In the genomic region with DNA sequence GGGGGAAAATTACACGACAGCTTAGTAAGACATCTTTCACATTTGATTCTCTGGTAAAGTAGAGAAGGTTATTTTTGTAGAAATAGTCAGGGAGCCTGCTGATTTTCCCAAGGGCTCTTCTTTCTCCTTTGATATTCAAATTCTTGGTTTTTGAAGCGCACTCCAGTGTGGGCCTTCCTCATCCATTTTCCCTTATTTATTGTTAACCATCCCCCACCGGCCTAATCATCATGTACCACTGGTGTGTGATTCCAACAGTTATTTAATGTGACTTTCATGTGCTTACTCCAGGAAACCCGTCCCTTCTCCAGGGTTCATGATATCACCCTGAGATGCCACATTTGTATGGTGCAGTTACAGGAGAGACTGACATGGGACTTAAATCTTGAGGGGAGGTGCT, we compare ENCODE assay signal across 26 mouse cellular contexts.
DNase-seq lines count a peak whose midpoint lies in the region; ATAC-seq and TF ChIP-seq lines count a peak whose summit lies in the region.
"Had no signal": no experiment of that assay in that cellular context is flagged by ENCODE, and none has a peak within 500 bp of the region (broad histone marks: within the 10 kb centered on the region; RNA-seq: fewer than 3 reads in every experiment).

No protein-coding gene starts in this region.

- TF ChIP-seq POLR2A in thymus, adult 2 months (IDR thresholded peaks at IDR 0.05; ENCODE audit: control insufficient read depth, extremely low read depth, insufficient read depth, low read length, poor library complexity) = no peak

- H3K4me2 ChIP-seq in hindbrain, embryonic 12.5 days (replicated peaks) = no peak overlapping the region
- H3K4me2 ChIP-seq in hindbrain, postnatal 0 days (ENCODE audit: low read depth, low read length) = no peak overlapping the region
- no peak overlapping the region for H3K4me2 ChIP-seq in forebrain, embryonic 15.5 days (replicated peaks)
- H3K4me2 ChIP-seq in midbrain, embryonic 12.5 days (replicated peaks) = no peak overlapping the region
- H3K4me2 ChIP-seq: heart, embryonic 11.5 days; limb, embryonic 12.5 days; liver, embryonic 15.5 days; lung, embryonic 14.5 days; neural tube, embryonic 13.5 days; stomach, embryonic 15.5 days had no signal

- H3K27me3 ChIP-seq in hindbrain, embryonic 12.5 days = no peaks in the 10 kb centered on the region
- no peaks in the 10 kb centered on the region for H3K27me3 ChIP-seq in hindbrain, postnatal 0 days (ENCODE audit: insufficient read depth, low read length)
- H3K27me3 ChIP-seq in forebrain, embryonic 15.5 days = no peaks in the 10 kb centered on the region
- no peaks in the 10 kb centered on the region for H3K27me3 ChIP-seq in midbrain, embryonic 12.5 days
- no peaks in the 10 kb centered on the region for H3K27me3 ChIP-seq in thymus, adult 2 months (ENCODE audit: control insufficient read depth, insufficient read depth, low read length)
- H3K27me3 ChIP-seq: limb, embryonic 12.5 days; liver, embryonic 15.5 days; stomach, embryonic 15.5 days had no signal

- WGBS in hindbrain, embryonic 12.5 days = 26% methylated on average over 4 of the region's 4 CpGs
- 27% methylated on average over 4 of the region's 4 CpGs for WGBS in hindbrain, postnatal 0 days
- WGBS in forebrain, embryonic 15.5 days = 16% methylated on average over 4 of the region's 4 CpGs
- 24% methylated on average over 4 of the region's 4 CpGs for WGBS in midbrain, embryonic 12.5 days
- 87% methylated on average over 4 of the region's 4 CpGs for WGBS in thymus, adult 2 months

- no peak overlapping the region for H3K4me3 ChIP-seq in hindbrain, embryonic 12.5 days
- H3K4me3 ChIP-seq in hindbrain, postnatal 0 days (ENCODE audit: low read length) = no peak overlapping the region
- no peak overlapping the region for H3K4me3 ChIP-seq in forebrain, embryonic 15.5 days
- H3K4me3 ChIP-seq in midbrain, embryonic 12.5 days = no peak overlapping the region
- H3K4me3 ChIP-seq in thymus, adult 2 months (ENCODE audit: control insufficient read depth, insufficient read depth, low read length) = no peak overlapping the region
- H3K4me3 ChIP-seq: gastrocnemius, adult 2 months; left cerebral cortex, adult 2 months; limb, embryonic 12.5 days; liver, embryonic 15.5 days; neural tube, embryonic 13.5 days; stomach, embryonic 15.5 days had no signal

- H3K27ac ChIP-seq in hindbrain, embryonic 12.5 days = peak overlapping the region; percentile 80; the same call in 1 of the 2 replicates
- H3K27ac ChIP-seq in hindbrain, postnatal 0 days = no peak overlapping the region
- H3K27ac ChIP-seq in forebrain, embryonic 15.5 days (replicated peaks) = peak overlapping the region; percentile 72
- peak overlapping the region; percentile 76 for H3K27ac ChIP-seq in midbrain, embryonic 12.5 days (replicated peaks)
- no peak overlapping the region for H3K27ac ChIP-seq in thymus, adult 2 months (ENCODE audit: control insufficient read depth, insufficient read depth, low read length)
- H3K27ac ChIP-seq: gastrocnemius, adult 2 months; left cerebral cortex, adult 2 months; limb, embryonic 12.5 days; liver, embryonic 15.5 days; neural tube, embryonic 13.5 days; stomach, embryonic 15.5 days had no signal

- no peak for ATAC-seq in hindbrain, embryonic 12.5 days (ENCODE audit: low FRiP score)
- ATAC-seq in hindbrain, postnatal 0 days = no peak
- peak; percentile 39; the same call in 1 of the 2 replicates for ATAC-seq in forebrain, embryonic 15.5 days (replicated peaks)
- no peak for ATAC-seq in midbrain, embryonic 12.5 days (ENCODE audit: low FRiP score, low read depth)

- no peaks in the 10 kb centered on the region for H3K9me3 ChIP-seq in hindbrain, embryonic 12.5 days (replicated peaks)
- no peaks in the 10 kb centered on the region for H3K9me3 ChIP-seq in hindbrain, postnatal 0 days (ENCODE audit: low read length)
- H3K9me3 ChIP-seq in forebrain, embryonic 15.5 days = no peaks in the 10 kb centered on the region
- no peaks in the 10 kb centered on the region for H3K9me3 ChIP-seq in midbrain, embryonic 12.5 days
- H3K9me3 ChIP-seq: limb, embryonic 12.5 days; liver, embryonic 15.5 days; neural tube, embryonic 13.5 days; stomach, embryonic 15.5 days had no signal

- H3K4me1 ChIP-seq in hindbrain, embryonic 12.5 days = peaks cover 12% of the 10 kb centered on the region
- H3K4me1 ChIP-seq in hindbrain, postnatal 0 days (ENCODE audit: insufficient read depth, low read length) = no peaks in the 10 kb centered on the region
- H3K4me1 ChIP-seq in forebrain, embryonic 15.5 days = peaks cover 17% of the 10 kb centered on the region
- peaks cover 17% of the 10 kb centered on the region for H3K4me1 ChIP-seq in midbrain, embryonic 12.5 days
- H3K4me1 ChIP-seq in thymus, adult 2 months (replicated peaks; ENCODE audit: control insufficient read depth, insufficient read depth, low read length) = no peaks in the 10 kb centered on the region
- H3K4me1 ChIP-seq: limb, embryonic 12.5 days; liver, embryonic 15.5 days; stomach, embryonic 15.5 days had no signal

- DNase-seq in hindbrain, postnatal 0 days (ENCODE audit: low spot score) = no peak
- DNase-seq in spleen, postnatal 14 days (ENCODE audit: low spot score in 2 of 2) = no peak
- DNase-seq in thymus, adult 2 months = no peak
- no peak for DNase-seq in right cerebral cortex, postnatal 10 days (ENCODE audit: low spot score in 2 of 2)
- DNase-seq: adrenal gland, adult 2 months; adrenal gland, postnatal 36 days; B cell, adult 2 months; cerebellum, adult 8-10 months; cerebellum, postnatal 25 days; gastrocnemius, adult 2 months; gastrocnemius, postnatal 36 days; heart, adult 18-20 months; heart, postnatal 36 days; kidney, adult 11 months; kidney, postnatal 25 days; lung, embryonic 14.5 days; thymus, postnatal 25 days had no signal

- no peak overlapping the region for H3K9ac ChIP-seq in hindbrain, embryonic 12.5 days
- H3K9ac ChIP-seq in hindbrain, postnatal 0 days (replicated peaks; ENCODE audit: low read length) = no peak overlapping the region
- no peak overlapping the region for H3K9ac ChIP-seq in forebrain, embryonic 15.5 days (replicated peaks)
- H3K9ac ChIP-seq in midbrain, embryonic 12.5 days (replicated peaks) = no peak overlapping the region
- H3K9ac ChIP-seq: limb, embryonic 12.5 days; liver, embryonic 15.5 days; lung, embryonic 14.5 days; neural tube, embryonic 13.5 days; stomach, embryonic 15.5 days had no signal

- no peaks in the 10 kb centered on the region for H3K36me3 ChIP-seq in hindbrain, embryonic 12.5 days
- no peaks in the 10 kb centered on the region for H3K36me3 ChIP-seq in hindbrain, postnatal 0 days (ENCODE audit: insufficient read depth, low read length)
- H3K36me3 ChIP-seq in forebrain, embryonic 15.5 days = no peaks in the 10 kb centered on the region
- H3K36me3 ChIP-seq in midbrain, embryonic 12.5 days = no peaks in the 10 kb centered on the region
- H3K36me3 ChIP-seq in thymus, adult 2 months (ENCODE audit: control insufficient read depth, insufficient read depth, low read length) = no peaks in the 10 kb centered on the region
- H3K36me3 ChIP-seq: limb, embryonic 12.5 days; liver, embryonic 15.5 days; neural tube, embryonic 13.5 days; stomach, embryonic 15.5 days had no signal

- no peak for TF ChIP-seq CTCF in hindbrain, postnatal 0 days (IDR thresholded peaks at IDR 0.05; ENCODE audit: low read depth)
- TF ChIP-seq CTCF in thymus, adult 2 months (IDR thresholded peaks at IDR 0.05; ENCODE audit: borderline replicate concordance, control insufficient read depth, extremely low read depth, insufficient read depth, low read length, poor library complexity) = no peak

Comparison
In these comparisons a context has a peak if more than half of its experiments do, and no peak if none do; other contexts are left out.
1. H3K27ac ChIP-seq: peak in hindbrain, embryonic 12.5 days (single experiment), forebrain, embryonic 15.5 days (single experiment) and midbrain, embryonic 12.5 days (single experiment); none in hindbrain, postnatal 0 days (single experiment) and thymus, adult 2 months (single experiment).